Mouse (Mus musculus) naive thymus-derived CD4-positive, alpha-beta T cell, adult 2 months (primary cell): ENCODE results near the gene Sapcd1.

Experiments used
- DNase-seq: peaks from one replicate; pipeline ENCODE4 v3.0.0-alpha.2; 2011; ENCODE audit warnings: low read depth

Sapcd1 gene

DNA sequence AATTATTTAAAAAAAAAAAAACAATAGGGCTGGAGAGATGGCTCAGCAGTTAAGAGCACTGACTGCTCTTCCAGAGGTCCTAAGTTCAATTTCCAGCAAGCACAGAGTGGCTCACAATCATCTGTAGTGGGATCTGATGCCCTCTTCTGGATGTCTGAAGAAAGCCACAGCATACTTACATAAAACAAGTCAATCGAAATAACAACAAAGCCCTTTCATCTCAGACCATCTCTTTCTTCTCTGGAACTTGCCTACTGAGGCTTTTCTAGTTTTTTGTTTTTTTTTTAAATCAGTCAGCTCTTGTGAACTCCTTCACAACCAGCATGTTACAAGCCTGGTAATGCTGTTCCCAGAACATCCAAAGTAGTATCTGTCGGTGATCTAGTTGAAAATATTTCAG, 47.2 kb downstream of the Sapcd1 start:
- peak; percentile 79 for DNase-seq

DNA sequence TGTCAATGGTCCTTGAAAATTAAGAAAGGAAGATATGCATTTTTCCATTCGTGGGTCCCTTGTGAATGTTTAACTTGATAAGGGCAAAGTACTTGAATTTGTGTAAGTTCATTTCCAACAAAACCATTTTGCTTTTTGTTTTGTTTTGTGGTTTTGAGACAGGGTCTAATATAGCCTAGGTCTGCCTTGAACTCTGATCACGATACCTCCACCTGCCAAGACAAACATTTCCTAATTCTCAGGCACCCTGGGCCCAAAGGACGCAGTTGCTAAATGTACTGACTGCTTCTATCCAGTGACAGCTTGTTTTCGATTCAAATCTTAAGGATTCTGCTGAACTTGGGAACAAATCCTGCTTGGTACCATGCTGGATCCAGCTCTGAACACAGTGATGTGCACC, 48.2 kb downstream of the Sapcd1 start:
- DNase-seq, result no peak

DNA sequence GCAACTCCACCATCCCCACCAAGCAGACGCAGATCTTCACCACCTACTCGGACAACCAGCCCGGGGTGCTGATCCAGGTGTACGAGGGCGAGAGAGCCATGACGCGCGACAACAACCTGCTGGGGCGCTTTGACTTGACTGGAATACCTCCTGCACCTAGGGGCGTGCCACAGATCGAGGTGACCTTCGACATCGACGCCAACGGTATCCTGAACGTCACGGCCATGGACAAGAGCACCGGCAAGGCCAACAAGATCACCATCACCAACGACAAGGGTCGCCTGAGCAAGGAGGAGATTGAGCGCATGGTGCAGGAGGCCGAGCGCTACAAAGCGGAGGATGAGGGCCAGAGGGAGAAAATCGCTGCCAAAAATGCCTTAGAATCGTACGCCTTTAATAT, 49.6 kb downstream of the Sapcd1 start:
- DNase-seq, result no peak

DNA sequence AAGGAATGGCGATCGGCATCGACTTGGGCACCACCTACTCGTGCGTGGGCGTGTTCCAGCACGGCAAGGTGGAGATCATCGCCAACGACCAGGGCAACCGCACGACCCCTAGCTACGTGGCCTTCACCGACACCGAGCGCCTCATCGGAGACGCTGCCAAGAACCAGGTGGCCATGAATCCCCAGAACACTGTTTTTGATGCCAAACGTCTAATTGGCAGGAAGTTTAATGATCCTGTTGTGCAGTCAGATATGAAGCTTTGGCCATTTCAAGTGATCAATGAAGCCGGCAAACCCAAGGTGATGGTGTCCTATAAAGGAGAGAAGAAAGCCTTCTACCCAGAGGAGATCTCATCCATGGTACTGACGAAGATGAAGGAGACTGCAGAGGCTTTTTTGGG, 50.8 kb downstream of the Sapcd1 start:
- DNase-seq, result no peak
